Mouse (Mus musculus) ES-Bruce4 (cell line): ENCODE measurements at regions not wholly inside any gene's neighbourhood (a gene's known extent, or its start where the extent isn't known, plus 50 kb on each side); places are given as distances from the start of the nearest gene placed in this dataset.

Experiments used
- CTCF ChIP-seq: IDR thresholded peaks from one replicate; pipeline ENCODE4 v1.8.1; 2011; ENCODE audit warnings: low read depth, low read length
- EP300 ChIP-seq: IDR thresholded peaks from 2 replicates; pipeline ENCODE4 v1.6.1; 2011; ENCODE audit warnings: low read depth, low read length; ENCODE audit not compliant: insufficient read depth
- POLR2A ChIP-seq: IDR thresholded peaks from one replicate; pipeline ENCODE4 v1.8.1; 2011; ENCODE audit warnings: low read length; ENCODE audit not compliant: insufficient read depth

GRCm38 (mm10) chr12:79898198-79898930 lies 214.4 kb downstream of the Zfp36l1 start:
- no peak for TF ChIP-seq CTCF
- no peak for TF ChIP-seq POLR2A
- TF ChIP-seq EP300: no peak
